Comparison of ENCODE assay signal across 10 mouse cellular contexts in genomic region chr11:120828416-120828815, GRCm38 (mm10).
"Had no signal": no experiment of that assay in that cellular context is flagged by ENCODE, and none has a peak within 500 bp of the region (broad histone marks: within the 10 kb centered on the region; RNA-seq: fewer than 3 reads in every experiment).

No protein-coding gene starts in this region.

- ATAC-seq: liver, embryonic 12.5 days had no signal

- DNase-seq: kidney, adult 18-20 months; kidney, postnatal 14 days; left cerebral cortex, postnatal 4 days; thymus, postnatal 4 days had no signal

- H3K4me3 ChIP-seq: kidney, embryonic 15.5 days; limb, embryonic 15.5 days; liver, embryonic 12.5 days; lung, embryonic 15.5 days; myocyte had no signal

- H3K36me3 ChIP-seq: kidney, embryonic 15.5 days; lung, embryonic 15.5 days had no signal

- H3K4me2 ChIP-seq: kidney, embryonic 15.5 days; limb, embryonic 15.5 days; liver, embryonic 12.5 days; lung, embryonic 15.5 days had no signal

- H3K9me3 ChIP-seq: kidney, embryonic 15.5 days; limb, embryonic 15.5 days; liver, embryonic 12.5 days; lung, embryonic 15.5 days had no signal

- H3K9ac ChIP-seq: kidney, embryonic 15.5 days; limb, embryonic 15.5 days; liver, embryonic 12.5 days; lung, embryonic 15.5 days had no signal

- H3K27me3 ChIP-seq: kidney, embryonic 15.5 days; limb, embryonic 15.5 days; lung, embryonic 15.5 days had no signal

- H3K27ac ChIP-seq: kidney, embryonic 15.5 days; limb, embryonic 15.5 days; liver, embryonic 12.5 days; lung, embryonic 15.5 days; stomach, postnatal 0 days had no signal
